Mouse (Mus musculus): Measurements from ENCODE around the gene Timeless.

DNA sequence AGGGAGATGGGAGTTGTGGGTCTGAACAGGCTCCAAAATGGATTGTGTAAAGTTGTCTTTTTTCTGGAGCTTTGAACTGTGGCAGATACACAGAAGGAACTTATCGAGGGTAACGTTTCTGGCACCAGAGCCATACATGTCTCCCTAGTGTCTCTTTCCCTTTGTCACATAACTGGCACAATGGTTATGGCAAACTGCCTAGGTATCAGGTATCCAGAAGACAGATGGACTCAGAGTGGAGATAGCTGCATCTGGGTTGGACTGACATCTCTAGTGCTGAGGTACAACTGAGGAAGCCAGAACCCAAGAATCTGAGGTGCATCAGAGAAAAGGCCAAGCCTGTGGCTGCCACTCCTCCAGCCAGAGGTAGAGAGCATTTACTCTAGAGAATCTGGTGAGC lies 21.7 kb upstream of the Timeless start:
- TF ChIP-seq MAX (IDR thresholded peaks at IDR 0.05; ENCODE audit: low read depth), result no peak
- no peak for TF ChIP-seq POLR2A (IDR thresholded peaks at IDR 0.05; ENCODE audit: insufficient read length, low read depth)
- TF ChIP-seq E2F4 (IDR thresholded peaks at IDR 0.05; ENCODE audit: insufficient read depth), result no peak
- TF ChIP-seq MYOD1 (IDR thresholded peaks at IDR 0.05; ENCODE audit: control insufficient read depth in 1 of 3, insufficient read length in 2 of 3, low read depth in 2 of 3), result no peak
- TF ChIP-seq POLR2AphosphoS2 (IDR thresholded peaks at IDR 0.05; ENCODE audit: insufficient read length, low read depth), result no peak
- no peak for TF ChIP-seq MYOG (IDR thresholded peaks at IDR 0.05; ENCODE audit: control insufficient read depth in 1 of 3, insufficient read depth in 1 of 3, insufficient read length in 2 of 3, low read depth in 2 of 3)

All from myocyte (in vitro differentiated cells).